Mouse (Mus musculus) embryonic facial prominence, embryonic 12.5 days (tissue): ENCODE measurements around the gene Tmbim6. TPM values are rescaled to one million over a fixed set of nuclear protein-coding genes. Genes with fewer than 3 reads are reported as not detected.

ENCODE experiments used
- ATAC-seq: fragments of 200-750 bp; cut with Nextera tagmentation; 2 replicates; pipeline ENCODE4 v1.8.0; 2017; ENCODE audit not compliant: insufficient number of reproducible peaks, insufficient read depth, low FRiP score, low TSS enrichment
- H3K27ac ChIP-seq: fragments of 300-500 bp; sonication (generic); 2 replicates; pipeline ENCODE4 v1.5.1; 2016; ENCODE audit warnings: mild to moderate bottlenecking
- H3K27me3 ChIP-seq: fragments of 300-500 bp; sonication (generic); 2 replicates; pipeline ENCODE4 v1.6.1; 2016; ENCODE audit warnings: mild to moderate bottlenecking, moderate library complexity
- H3K36me3 ChIP-seq: fragments of 300-500 bp; sonication (generic); 2 replicates; pipeline ENCODE4 v1.6.1; 2016; ENCODE audit warnings: mild to moderate bottlenecking
- H3K4me1 ChIP-seq: fragments of 300-500 bp; sonication (generic); 2 replicates; pipeline ENCODE4 v1.6.1; 2016
- H3K4me2 ChIP-seq: fragments of 300-500 bp; sonication (generic); replicated peaks from 2 replicates; pipeline ENCODE4 v1.6.1; 2016; ENCODE audit warnings: mild to moderate bottlenecking, moderate library complexity
- H3K4me3 ChIP-seq: fragments of 300-500 bp; sonication (generic); 2 replicates; pipeline ENCODE4 v1.5.1; 2016; ENCODE audit warnings: mild to moderate bottlenecking
- H3K9ac ChIP-seq: fragments of 300-500 bp; sonication (generic); 2 replicates; pipeline ENCODE4 v1.6.1; 2016; ENCODE audit warnings: mild to moderate bottlenecking, moderate library complexity
- H3K9me3 ChIP-seq: fragments of 300-500 bp; sonication (generic); 2 replicates; pipeline ENCODE4 v1.6.1; 2016; ENCODE audit warnings: mild to moderate bottlenecking, moderate library complexity
- WGBS: fragments of 180-500 bp; shearing (Covaris S2); methylation state at CpG from one replicate; pipeline ENCODE4 v1.1.7; 2016; 5-methylcytosine and 5-hydroxymethylcytosine counted together
- polyA plus RNA-seq: library from polyadenylated mRNA; unstranded; fragments of >200 nt; fragmentation: Nextera tagmentation; extraction: Ambion mirVana; gene quantifications from 2 replicates; pipeline ENCODE4 v1.2.1, GENCODE M21; 2016

The Tmbim6 gene
- polyA plus RNA-seq, 1 experiment from 2014 or later, result 268 TPM

GRCm38 (mm10) chr15:99386796-99387195 is 5.9 kb upstream of the Tmbim6 start:
- Histone ChIP-seq H3K9me3 (no peaks in the 10 kb centered on the region), H3K27ac (no peak overlapping the region), H3K36me3 (no peaks in the 10 kb centered on the region), H3K4me2 (no peak overlapping the region), H3K4me3 (no peak overlapping the region), H3K27me3 (no peaks in the 10 kb centered on the region), H3K4me1 (peaks cover 3% of the 10 kb centered on the region; the same call in 1 of the 2 replicates), H3K9ac (no peak overlapping the region)
- ATAC-seq, result no peak
- 66% methylated on average over 3 of the region's 3 CpGs for WGBS

GRCm38 (mm10) chr15:99387976-99388375 is 4.7 kb upstream of the Tmbim6 start:
- 76% methylated on average over 4 of the region's 4 CpGs for WGBS
- H3K4me2 ChIP-seq, result no peak overlapping the region

GRCm38 (mm10) chr15:99390472-99391401 is 1.9 kb upstream of the Tmbim6 start:
- Histone ChIP-seq H3K9ac (no peak overlapping the region), H3K27me3 (no peaks in the 10 kb centered on the region), H3K9me3 (no peaks in the 10 kb centered on the region), H3K27ac (no peak overlapping the region), H3K4me1 (peaks cover 24% of the 10 kb centered on the region), H3K4me3 (no peak overlapping the region), H3K36me3 (no peaks in the 10 kb centered on the region), H3K4me2 (no peak overlapping the region)
- ATAC-seq, result no peak
- 59% methylated on average over 7 of the region's 7 CpGs for WGBS

More at GRCm38 (mm10) chr15:99387976-99388375, 4.7 kb upstream of the Tmbim6 start:
- Histone ChIP-seq H3K36me3 (no peaks in the 10 kb centered on the region), H3K27me3 (no peaks in the 10 kb centered on the region), H3K27ac (no peak overlapping the region), H3K4me3 (no peak overlapping the region), H3K9ac (no peak overlapping the region), H3K9me3 (no peaks in the 10 kb centered on the region), H3K4me1 (peaks cover 7% of the 10 kb centered on the region)
- ATAC-seq, result no peak

GRCm38 (mm10) chr15:99391975-99392374 is 707 bp upstream of the Tmbim6 start:
- Histone ChIP-seq H3K4me1 (peaks cover 35% of the 10 kb centered on the region), H3K9me3 (no peaks in the 10 kb centered on the region), H3K36me3 (no peaks in the 10 kb centered on the region), H3K4me3 (peak overlapping the region; percentile 91), H3K9ac (no peak overlapping the region), H3K4me2 (peak overlapping the region; percentile 97), H3K27me3 (no peaks in the 10 kb centered on the region), H3K27ac (peak overlapping the region; percentile 94)
- WGBS, result 83% methylated on average over 6 of the region's 6 CpGs
- no peak for ATAC-seq

GRCm38 (mm10) chr15:99393386-99394252 is 937 bp downstream of the Tmbim6 start:
- H3K4me3 ChIP-seq, result peak overlapping the region; percentile 91
- no peaks in the 10 kb centered on the region for H3K36me3 ChIP-seq
- H3K9me3 ChIP-seq, result no peaks in the 10 kb centered on the region
- peak overlapping the region; percentile 94 for H3K27ac ChIP-seq
- H3K27me3 ChIP-seq, result no peaks in the 10 kb centered on the region
- no peak for ATAC-seq
- 6% methylated on average over 24 of the region's 24 CpGs for WGBS
- peak overlapping the region; percentile 97 for H3K4me2 ChIP-seq
- H3K4me1 ChIP-seq, result peaks cover 39% of the 10 kb centered on the region
- H3K9ac ChIP-seq, result peak overlapping the region; percentile 89

- 74% methylated on average over 1 of the region's 1 CpGs for WGBS
- Histone ChIP-seq H3K27me3 (no peaks in the 10 kb centered on the region), H3K27ac (no peak overlapping the region), H3K36me3 (peaks cover 3% of the 10 kb centered on the region; the same call in 1 of the 2 replicates), H3K9ac (no peak overlapping the region), H3K4me2 (no peak overlapping the region), H3K4me3 (no peak overlapping the region), H3K9me3 (no peaks in the 10 kb centered on the region), H3K4me1 (peaks cover 44% of the 10 kb centered on the region)
- ATAC-seq, result no peak
Measured at GRCm38 (mm10) chr15:99396462-99396861, 3.8 kb downstream of the Tmbim6 start.

- Histone ChIP-seq H3K4me3 (no peak overlapping the region), H3K4me1 (peaks cover 44% of the 10 kb centered on the region), H3K27ac (no peak overlapping the region), H3K27me3 (no peaks in the 10 kb centered on the region), H3K4me2 (no peak overlapping the region), H3K9ac (no peak overlapping the region), H3K9me3 (no peaks in the 10 kb centered on the region), H3K36me3 (peaks cover 3% of the 10 kb centered on the region; the same call in 1 of the 2 replicates)
- no peak for ATAC-seq
- 77% methylated on average over 4 of the region's 4 CpGs for WGBS
Measured at GRCm38 (mm10) chr15:99396875-99397274, 4.2 kb downstream of the Tmbim6 start.

- H3K4me1 ChIP-seq, result peaks cover 41% of the 10 kb centered on the region
Measured at GRCm38 (mm10) chr15:99397622-99398021, 4.9 kb downstream of the Tmbim6 start.

GRCm38 (mm10) chr15:99399503-99400245 is 7.0 kb downstream of the Tmbim6 start:
- Histone ChIP-seq H3K36me3 (peaks cover 30% of the 10 kb centered on the region), H3K4me2 (no peak overlapping the region), H3K27me3 (no peaks in the 10 kb centered on the region)

More at GRCm38 (mm10) chr15:99397622-99398021, 4.9 kb downstream of the Tmbim6 start:
- no peaks in the 10 kb centered on the region for H3K9me3 ChIP-seq
- ATAC-seq, result no peak
- no peak overlapping the region for H3K27ac ChIP-seq
- peaks cover 10% of the 10 kb centered on the region for H3K36me3 ChIP-seq
- H3K4me3 ChIP-seq, result no peak overlapping the region
- WGBS, result 69% methylated on average over 2 of the region's 2 CpGs
- H3K9ac ChIP-seq, result no peak overlapping the region
- H3K27me3 ChIP-seq, result no peaks in the 10 kb centered on the region
- no peak overlapping the region for H3K4me2 ChIP-seq

GRCm38 (mm10) chr15:99400602-99401001 is 7.9 kb downstream of the Tmbim6 start:
- H3K4me3 ChIP-seq, result no peak overlapping the region
- WGBS, result 93% methylated on average over 6 of the region's 6 CpGs

More at GRCm38 (mm10) chr15:99399503-99400245, 7.0 kb downstream of the Tmbim6 start:
- Histone ChIP-seq H3K4me3 (no peak overlapping the region), H3K9me3 (no peaks in the 10 kb centered on the region), H3K9ac (no peak overlapping the region), H3K4me1 (peaks cover 31% of the 10 kb centered on the region), H3K27ac (no peak overlapping the region)
- no peak for ATAC-seq
- 76% methylated on average over 15 of the region's 15 CpGs for WGBS

More at GRCm38 (mm10) chr15:99400602-99401001, 7.9 kb downstream of the Tmbim6 start:
- no peaks in the 10 kb centered on the region for H3K9me3 ChIP-seq
- no peak overlapping the region for H3K27ac ChIP-seq
- no peaks in the 10 kb centered on the region for H3K27me3 ChIP-seq
- H3K4me1 ChIP-seq, result peaks cover 22% of the 10 kb centered on the region
- no peak overlapping the region for H3K4me2 ChIP-seq
- no peak overlapping the region for H3K9ac ChIP-seq
- peaks cover 39% of the 10 kb centered on the region for H3K36me3 ChIP-seq
- no peak for ATAC-seq
